Mouse (Mus musculus): ENCODE data around the gene Sept9. TPM values are rescaled to one million over a fixed set of nuclear protein-coding genes. Genes with fewer than 3 reads are reported as not detected.

Gene Sept9
- total RNA-seq, 2 experiments from 2014 or later = 106 to 110 TPM

DNA sequence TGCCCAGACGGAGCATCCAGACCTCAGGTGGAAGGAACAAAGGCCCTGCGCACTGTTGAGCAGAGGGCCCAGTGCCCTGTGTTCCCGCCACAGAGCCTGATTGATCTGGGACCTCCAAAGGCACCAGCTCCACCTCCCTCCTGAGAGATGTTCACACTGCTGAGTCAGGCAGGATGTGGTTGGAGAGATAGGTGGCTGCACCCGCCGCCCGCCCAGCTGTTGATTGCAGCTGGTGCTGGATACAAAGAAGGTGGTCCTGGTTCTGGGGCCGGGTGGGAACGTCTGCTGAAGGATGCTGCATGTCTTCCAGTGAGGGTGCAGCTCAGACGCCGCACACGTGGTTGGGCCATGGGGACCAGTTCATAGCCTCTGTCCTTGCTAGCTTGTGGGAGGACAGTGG is 93.0 kb downstream of the Sept9 start:
- no peak for DNase-seq

DNA sequence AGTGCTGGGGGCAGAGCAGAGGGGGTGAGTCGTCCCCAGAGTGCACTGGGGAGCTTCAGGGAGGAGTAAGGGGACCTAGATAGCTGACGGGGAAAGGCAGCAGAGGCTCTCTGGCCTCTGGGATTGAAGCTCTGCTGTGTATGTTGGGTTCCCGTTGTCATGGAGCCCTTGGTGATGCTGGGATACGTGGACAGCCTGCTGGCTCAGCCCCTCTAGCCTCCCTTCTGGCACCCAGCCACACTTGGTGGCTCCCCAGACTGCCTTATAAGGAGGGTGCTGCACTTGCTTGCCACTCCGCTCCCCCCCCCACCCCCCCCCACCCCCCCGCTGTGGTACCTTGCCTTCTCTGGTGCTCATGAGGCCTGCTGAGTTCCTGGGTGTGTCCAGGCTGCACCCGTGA is 95.8 kb downstream of the Sept9 start:
- no peak for DNase-seq

DNA sequence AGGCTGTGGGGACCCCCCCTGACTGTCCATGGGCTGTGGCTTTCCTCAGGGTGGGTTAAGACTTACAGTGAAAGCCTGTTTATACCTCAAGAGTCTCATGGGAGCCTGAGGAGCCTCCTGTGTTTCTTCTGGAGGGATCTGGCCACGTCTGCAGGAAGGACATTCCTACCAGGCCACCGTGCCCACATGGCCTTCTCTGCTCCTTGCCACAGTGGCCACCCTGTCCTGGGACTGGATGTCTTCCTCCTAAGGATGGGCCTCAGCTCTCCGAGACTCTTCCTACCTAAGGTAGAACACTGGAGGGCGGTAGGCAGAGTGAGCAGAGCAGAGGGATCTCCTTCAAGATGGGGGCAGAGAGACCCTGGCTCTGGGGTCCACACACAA is 96.6 kb downstream of the Sept9 start:
- no peak for DNase-seq

DNA sequence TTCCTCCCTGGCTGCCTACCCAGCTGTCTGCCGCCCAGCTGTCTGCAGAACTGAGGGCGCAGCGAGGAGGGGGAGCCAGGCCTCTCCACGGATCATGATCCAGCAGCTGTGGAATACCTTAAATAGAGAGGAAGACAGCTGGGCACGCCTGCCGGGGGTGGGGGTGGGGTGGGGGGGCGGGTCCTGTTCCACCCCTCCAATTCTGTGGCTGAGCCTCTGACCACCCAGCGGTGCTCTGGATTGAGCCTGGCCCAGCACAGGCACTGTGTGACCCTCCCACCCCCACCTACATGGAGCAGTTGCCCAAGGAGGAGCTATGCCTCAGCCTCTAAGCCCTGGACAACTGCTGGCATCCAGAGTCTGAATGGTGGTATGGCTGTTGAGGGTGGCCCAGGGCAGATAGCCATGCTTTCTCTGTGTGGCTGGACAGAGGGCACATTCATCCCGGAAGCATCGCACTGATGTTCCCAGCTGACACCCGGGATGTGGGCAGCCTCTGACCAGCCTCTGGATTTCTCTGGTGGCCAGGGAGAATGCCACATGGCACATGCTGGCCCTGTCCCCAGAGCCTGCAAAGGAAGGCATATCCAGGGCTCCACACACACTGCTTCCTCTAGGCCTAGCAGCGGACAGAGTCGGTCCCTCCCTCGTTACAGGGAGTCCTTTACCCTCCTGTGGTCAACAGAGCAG is 97.2 kb downstream of the Sept9 start:
- DNase-seq = peak in 1 of 2 experiments; percentile 51

DNA sequence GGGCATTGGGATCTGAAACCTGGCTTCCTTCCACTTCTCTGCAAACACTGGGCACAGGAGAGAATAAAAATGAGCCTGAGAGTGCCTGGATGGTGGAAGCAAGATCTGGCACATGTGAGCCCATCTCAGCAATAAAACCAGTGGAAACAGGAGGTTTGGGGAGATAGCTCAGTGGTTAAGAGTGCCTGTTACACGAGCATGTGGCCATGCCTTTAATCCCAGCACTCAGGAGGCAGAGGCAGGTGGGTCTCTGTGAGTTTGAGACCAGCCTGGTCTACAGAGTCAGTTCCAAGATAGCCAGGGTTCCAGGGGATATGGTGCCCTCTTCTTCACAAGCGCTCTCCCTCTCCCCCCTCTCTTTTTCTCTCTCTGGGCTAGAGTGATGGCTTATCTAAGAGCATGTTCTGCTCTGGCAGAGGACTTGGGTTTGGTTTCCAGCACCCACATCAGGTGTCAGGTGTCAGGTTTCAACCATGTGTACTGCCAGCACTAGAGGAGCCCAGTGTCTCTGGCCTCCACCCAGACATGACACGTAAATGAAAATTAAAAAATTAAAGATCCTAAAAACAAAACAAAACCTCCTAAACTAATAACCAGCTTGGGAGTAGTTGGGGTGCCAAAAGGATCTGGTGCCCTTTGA is 97.8 kb downstream of the Sept9 start:
- no peak for DNase-seq

DNA sequence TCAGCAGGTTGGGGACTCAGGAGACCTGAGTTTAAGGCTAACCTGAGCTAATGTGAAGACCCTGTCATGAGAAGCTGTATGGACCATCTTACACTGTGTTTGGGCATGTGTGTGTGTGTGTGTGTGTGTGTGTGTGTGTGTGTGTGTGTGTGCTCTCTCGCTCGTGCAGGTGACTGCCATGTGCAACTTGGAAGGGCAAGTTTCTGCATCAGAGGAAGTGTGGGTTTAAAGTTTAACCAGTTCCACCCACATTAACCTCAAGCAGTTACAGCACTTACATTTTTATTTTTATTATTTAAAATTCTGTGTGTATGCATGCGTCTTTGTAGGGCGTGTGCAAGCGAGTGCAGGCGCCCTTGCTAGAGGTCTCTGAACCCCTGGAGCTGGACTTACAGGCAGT is 100.3 kb downstream of the Sept9 start:
- no peak for DNase-seq

DNA sequence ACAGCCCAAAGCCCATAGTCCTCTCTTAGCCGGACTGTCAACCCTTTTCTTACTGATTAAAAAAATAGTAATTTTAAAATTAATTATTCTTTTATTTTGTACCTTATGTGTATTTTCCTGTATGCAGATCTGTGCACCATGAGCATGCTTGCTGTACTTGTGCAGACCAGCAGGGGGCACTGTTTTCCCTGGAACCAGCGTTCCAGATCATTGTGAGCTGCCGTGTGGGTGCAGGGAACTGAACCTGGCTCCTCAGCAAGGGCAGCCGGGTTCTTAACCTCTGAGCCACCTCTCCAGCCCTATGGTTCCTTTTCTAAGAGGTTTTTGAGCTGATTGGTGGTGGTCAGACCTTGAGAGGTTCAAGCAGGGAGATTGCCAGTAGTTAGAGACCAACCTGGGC is 101.3 kb downstream of the Sept9 start:
- no peak for DNase-seq

DNA sequence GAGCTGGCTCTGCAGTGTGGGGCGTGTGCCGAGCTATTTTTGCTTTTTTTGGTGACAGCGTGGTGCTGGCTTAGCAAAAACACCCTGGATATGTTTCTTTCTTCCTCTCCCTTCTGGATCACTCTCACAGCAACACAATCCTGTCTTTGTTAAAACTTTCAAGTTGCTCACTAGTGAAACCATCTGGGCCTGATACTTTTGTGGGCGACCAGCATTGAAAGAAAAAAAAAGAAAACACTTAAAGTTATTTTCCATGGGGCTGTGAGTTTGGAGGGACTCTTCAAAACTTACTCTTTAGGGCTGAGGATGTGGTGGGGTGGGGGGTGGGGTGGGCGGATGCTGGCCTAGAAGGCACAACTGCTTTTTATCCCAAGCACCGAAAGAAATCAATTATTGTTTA is 102.3 kb downstream of the Sept9 start:
- no peak for DNase-seq

DNA sequence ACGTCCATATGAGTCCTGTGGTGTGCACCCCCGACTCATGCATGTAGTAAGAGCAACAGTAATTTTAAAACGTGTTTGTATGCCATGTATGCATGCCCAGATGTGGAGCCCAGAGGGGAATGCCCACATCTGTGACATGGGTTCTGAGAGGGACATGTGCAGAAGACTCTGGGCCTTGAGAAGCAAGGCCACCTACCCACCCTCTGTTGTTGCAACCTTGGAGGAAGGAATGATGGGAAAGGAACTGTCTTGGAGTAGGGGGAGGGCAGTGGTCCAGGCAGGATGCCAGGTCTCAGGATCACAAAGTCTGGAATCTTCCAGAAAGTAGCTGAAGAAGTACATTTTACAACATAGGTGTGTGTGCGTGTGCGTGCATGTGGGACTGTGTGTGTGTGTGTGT is 102.9 kb downstream of the Sept9 start:
- no peak for DNase-seq

DNA sequence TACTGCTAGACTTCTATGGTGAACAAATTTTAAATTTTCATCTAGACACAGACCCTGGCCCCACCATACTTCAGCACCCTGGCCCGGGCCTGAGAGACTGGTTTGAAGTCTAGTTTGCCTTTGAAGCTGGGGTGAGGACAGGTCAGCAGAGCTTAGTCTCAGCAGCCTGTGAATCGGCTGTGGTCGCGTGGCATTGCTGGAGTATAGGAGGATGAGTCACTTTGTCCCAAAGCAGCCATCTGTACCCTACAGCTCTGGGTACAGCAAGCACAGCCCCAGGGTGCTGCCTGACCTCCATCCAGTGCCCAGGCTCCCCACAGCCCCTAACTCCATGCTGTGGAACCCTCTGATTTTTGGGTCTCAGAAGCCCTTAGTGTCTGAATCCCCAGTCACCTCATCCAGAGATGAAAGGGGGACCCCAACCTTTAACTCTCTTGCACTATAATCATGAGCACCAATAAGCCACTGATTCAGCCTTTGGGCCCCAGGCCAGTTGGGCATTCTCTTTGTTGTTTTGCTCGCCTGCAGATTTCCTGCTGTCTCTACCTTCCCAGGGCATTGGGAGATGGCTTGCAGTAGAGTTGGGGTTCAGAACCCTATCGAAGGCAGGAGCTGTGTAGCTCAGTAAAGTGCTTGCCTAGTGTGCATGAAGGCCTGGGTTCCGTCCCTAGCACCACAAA is 106.2 kb downstream of the Sept9 start:
- no peak for DNase-seq

DNA sequence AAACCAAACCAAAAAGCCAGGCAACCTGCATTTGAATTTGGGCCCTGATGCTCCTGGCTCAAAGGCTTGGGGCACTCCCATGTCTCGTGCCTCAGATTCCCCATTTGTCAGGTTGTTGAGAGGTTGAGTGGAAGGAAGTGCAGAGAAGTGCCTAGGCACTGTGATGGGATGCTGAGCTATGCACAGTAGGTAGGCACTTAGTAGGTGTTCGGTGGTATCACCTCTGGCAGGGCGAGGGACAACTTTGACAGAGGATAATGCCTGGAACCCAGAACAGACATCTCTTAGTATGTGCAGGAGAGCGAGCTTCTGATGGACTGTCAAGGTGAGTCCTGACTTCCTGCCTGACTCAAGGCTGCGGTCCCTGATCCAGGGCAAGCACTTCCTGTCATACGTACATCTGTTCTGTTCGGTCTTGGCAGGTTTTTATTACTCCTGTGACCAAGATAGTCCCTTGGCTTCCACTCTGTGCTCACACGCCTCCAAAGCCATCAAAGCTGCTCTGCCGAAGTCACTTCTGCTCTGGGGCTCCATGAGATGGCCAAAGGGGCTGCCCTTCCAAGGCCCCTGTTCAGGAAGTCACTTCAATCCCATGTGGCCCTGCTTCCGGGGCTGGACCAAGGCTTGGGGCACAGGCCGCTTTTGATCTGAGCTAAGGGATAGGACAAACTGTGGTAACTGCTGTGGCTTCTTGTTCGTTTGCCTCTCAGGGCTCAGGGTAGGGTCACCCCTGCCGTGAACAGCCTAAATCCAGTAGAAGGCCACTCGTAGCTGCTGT is 107.0 kb downstream of the Sept9 start:
- DNase-seq = no peak

DNA sequence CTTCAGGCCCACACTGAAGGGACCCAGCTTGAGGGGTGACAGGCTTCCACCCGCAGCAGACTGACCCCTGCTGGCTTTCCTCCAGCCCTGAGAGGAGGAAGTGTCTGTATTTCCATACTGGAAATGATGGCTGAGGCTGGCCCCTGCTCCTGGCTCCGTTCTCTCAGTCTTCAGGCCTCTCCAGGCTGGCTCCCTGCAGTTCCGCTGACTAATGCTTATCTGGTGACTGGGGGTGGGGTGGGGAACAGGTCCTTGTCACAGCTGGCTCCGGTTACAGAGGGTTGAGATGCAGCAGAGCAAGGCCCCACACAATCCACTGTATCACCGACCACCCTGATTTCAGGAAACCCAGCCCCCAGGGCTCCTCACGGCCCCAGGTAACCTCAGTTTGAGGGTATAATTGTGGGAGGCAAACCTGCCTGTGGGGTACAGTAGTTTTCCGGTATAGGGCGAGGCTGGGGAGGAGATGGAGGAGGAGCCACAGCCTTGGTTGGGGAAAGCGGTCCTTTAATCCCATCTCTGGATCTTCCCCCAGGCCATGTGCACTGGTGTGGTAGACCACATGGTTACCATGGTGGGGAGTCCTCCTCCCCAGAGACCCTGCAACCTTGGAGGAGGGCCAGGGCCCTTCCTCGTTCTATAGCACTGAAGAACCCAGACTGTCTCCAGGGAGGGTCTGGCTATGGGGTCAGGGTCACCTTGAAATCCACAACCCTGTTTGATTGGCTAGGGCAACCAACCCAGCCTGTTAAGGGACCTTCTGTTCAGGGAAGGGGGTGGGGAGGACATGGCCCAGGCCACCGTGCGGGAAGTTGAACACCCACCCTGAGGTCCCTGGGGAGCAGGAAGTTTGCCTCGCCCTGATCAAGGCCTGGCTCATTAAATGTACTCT is 108.7 kb downstream of the Sept9 start:
- no peak for DNase-seq

DNA sequence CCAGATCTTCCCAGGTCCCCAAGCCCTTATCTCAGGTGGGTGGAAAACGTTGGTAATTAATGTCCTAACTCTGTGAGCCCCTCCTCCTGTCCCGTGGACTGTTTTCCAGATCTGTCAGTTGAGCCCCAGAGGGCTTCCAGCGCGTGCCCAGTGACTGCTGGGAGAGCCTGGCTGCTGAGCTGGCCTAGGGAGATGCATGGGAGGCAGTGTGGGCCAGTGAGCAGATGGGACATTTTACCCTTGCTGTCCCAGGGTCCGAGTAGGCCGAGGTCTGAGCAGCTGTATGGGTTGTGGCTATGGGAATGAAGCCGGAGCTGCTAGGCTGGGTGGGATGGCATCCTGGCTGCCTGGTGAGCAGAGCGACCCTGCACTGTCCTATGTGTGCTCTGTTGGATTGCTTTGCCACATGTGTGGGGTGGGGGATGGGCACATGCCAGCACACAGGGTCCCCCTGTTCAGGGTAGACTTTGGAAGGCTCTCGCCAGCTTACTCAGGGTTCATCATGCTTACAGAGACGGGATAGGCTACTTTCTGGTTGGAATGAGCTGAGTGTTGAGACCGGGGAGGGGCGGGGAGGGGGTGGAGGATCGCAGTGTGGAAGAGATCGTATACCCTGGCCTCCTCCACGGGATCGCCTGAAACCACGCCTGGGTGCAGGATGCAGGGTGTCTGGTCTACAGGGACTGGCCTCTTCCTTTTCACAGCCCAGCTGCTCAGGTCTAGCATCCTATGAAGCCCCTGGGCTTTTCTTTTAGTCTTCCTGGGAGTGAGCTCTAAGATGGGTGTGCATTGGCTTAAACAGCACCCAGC is 109.9 kb downstream of the Sept9 start:
- DNase-seq = no peak

DNA sequence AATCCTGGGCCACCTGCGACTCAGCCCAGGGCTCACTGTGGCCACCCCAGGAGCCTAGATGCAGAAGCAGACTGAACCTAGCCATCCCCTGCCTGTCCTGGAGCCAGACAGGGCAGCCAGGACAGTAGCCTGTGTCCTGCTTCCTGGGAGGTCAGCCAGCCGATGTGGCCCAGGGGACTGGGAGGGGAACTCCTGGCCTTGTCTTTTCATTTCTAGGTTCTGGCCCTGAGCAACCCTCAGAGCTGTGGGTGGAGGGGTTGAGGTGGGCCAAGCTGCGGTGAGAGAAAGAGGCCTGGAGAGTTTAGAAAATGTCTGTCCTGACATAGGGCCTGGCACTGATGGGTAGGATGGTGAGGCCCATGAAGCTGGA is 110.4 kb downstream of the Sept9 start:
- no peak for DNase-seq

DNA sequence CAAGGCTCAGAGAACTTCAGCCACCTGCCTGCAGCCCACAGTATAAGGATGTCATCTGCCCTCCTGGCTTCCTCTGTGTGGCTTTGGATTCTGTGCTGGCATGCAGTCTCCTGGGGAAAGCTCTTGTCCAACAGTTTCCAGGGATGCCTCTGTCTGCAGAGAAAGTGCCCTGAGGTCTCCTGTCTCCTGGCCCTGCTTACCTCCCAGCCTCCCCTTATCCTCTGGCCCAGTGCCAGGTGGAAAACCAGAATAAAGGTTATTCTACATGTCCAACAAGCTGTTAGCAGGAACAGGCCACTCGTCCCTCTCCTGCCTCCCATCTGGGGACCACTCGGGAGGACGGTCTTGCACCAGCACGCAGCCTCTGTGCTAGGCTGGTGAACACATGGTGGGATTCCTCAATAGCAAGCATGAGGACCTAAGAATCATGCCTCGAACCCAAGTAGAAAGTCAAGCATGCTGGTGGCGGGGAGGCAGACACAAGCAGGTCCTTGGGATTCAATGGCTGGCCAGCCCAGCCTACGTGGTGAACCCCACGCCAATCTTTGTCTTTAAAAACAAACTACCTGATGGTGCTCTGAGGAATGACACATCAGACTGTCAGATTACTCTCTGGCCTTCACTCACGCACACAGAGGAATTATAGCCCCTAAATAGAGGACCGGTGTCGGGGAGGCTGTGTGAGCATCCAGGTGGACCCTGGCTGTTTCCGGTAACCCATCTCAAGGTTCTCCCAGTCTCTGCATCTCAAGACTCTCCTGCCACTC is 111.1 kb downstream of the Sept9 start:
- DNase-seq = no peak

DNA sequence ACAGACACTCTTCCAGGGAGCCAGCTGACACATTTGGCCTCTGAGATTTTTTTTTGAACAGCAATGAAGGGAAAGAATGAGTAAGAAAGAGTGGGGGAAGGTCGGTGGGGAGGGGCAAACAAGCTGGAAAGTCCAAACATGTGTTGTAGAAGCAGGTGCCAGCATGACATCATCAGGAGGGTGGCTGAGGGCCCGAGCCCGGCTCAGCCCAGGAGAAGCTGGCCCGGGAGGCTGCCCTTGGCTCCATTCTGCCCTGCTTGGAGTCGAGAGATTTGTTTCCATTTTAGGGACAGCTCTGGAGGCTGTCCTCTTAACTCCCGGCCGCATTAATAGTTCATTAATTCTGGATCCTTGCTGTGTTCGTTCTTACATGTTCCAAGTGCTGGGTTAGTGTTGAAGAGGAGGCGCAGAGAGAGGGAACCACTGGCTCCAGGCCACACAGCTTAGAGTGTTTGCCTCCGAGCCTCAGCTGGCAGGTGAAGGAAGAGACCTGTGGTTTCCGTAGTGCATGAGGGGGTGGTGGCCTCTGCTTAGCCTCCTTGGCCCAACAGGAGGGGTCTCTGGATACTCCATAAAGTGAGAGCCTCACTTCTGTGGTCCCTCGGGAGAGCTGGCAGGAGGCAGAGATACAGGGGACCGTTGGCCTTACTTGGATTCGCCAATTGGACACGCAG is 111.8 kb downstream of the Sept9 start:
- DNase-seq = peak in 1 of 2 experiments; percentile 54

DNA sequence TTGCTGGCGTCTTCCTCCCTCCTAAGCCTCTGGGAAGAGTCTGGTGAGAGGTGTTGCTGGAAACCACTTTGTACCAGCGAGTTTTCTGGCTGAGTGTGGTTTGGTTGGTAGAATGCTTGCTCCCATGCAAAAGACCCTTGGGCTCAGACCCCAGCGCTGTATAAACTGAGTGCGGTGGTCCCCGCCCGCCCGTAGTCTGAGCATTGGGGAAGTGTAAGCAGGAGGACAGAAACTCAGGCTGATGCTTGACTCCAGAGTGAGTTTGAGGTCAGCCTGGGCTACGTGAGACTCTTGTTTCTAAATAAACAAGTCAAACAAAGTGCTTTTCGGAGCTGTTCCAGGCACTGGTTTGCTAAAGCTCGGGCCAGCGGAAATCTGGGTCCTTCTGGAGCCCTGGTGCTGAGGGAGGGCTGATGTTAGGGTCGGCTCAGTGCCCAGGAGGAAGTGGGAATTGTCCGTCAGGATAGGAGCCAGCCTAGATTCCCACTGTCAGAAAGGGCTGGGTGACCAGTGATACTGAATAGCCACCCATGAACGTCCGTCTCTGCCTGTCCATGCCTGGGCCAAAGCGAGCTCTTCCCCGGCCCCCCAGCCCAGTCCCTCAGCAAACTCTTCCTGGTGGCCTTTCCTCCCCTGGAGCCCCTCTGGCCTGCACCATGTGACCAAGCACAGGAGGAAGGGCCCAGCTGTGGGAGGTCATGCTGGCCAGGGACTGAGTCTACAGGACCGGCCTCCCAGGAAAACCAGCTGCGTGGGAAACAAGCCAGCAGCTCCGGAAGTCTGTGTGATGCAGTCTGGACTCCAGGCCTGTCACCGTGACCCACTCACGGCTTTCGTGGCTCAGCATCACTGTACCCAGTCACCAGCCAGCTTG is 112.8 kb downstream of the Sept9 start:
- DNase-seq = no peak

DNA sequence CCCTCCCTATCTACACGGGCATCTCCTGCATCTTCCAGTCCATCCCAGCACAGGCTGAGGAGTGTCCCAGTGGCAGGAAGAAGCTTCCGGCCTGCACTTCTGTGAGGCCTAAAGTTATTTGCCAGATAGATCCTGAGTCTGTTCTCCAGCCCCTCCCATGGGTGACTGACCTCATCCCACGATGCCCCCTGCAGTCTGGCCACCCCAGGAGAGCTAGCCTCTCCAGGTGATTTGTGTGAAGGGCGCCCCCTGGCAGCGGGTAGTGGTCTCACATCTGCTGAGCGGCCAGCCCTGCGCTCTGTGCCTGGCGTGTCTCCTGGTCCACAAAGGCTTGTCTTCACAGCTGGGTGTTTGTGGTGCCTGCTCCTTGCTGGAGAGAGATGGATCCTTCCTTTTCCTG is 113.5 kb downstream of the Sept9 start:
- no peak for DNase-seq

DNA sequence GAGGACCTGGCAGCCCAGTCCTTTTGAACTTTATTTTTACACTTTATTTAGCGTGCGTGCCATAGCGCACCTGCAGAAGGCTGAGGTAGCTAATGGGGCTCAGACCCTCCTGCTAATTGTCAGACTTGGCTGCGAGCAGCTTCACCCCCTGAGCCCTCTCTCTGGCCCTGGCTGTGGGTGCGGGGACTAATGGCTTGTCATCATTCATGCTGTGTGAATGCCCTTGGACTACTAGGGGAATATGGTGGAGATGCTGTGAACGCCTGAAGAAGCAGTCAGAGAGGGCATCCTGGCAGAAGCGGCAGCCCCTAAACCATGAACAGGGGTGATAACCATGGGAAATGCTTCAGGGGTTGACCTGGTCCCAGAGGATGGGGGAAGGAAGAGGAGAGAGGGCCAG is 114.0 kb downstream of the Sept9 start:
- no peak for DNase-seq

Data from layer of hippocampus, postnatal 36 days (tissue).